Mouse (Mus musculus): ENCODE results near the gene BC048671. TPM values are rescaled to one million over a fixed set of nuclear protein-coding genes. Genes with fewer than 3 reads are reported as not detected.

BC048671 gene
- polyA plus RNA-seq, 1 experiment from 2014 or later = not detected

Other genes with a start within 250 kb of the BC048671 start
- gene Vmn1r49, start 222.7 kb upstream of the BC048671 start, polyA plus RNA-seq (2015; fragmentation: Nextera tagmentation; extraction: Ambion mirVana) = not detected in 2 replicates
- not detected in 2 replicates for gene Vmn1r50, start 199.8 kb upstream of the BC048671 start, polyA plus RNA-seq (2015; fragmentation: Nextera tagmentation; extraction: Ambion mirVana)
- not detected in 2 replicates for gene Vmn1r51, start 178.6 kb upstream of the BC048671 start, polyA plus RNA-seq (2015; fragmentation: Nextera tagmentation; extraction: Ambion mirVana)
- gene Vmn1r52, start 126.4 kb upstream of the BC048671 start, polyA plus RNA-seq (2015; fragmentation: Nextera tagmentation; extraction: Ambion mirVana) = not detected in 2 replicates
- gene V1ra8, start 98.4 kb upstream of the BC048671 start, polyA plus RNA-seq (2015; fragmentation: Nextera tagmentation; extraction: Ambion mirVana) = not detected in 2 replicates
- gene Vmn1r53, start 76.8 kb upstream of the BC048671 start, polyA plus RNA-seq (2015; fragmentation: Nextera tagmentation; extraction: Ambion mirVana) = not detected in 2 replicates
- not detected in 2 replicates for gene Vmn1r54, start 54.9 kb upstream of the BC048671 start, polyA plus RNA-seq (2015; fragmentation: Nextera tagmentation; extraction: Ambion mirVana)
- 2.3 and 3.0 TPM in 2 replicates for gene Chst13, start 24.0 kb downstream of the BC048671 start, polyA plus RNA-seq (2015; fragmentation: Nextera tagmentation; extraction: Ambion mirVana)
- gene Uroc1, start 32.1 kb downstream of the BC048671 start, polyA plus RNA-seq (2015; fragmentation: Nextera tagmentation; extraction: Ambion mirVana) = 0.30 TPM in 1 of 2 replicates, not detected in the other
- gene Zxdc, start 68.3 kb downstream of the BC048671 start, polyA plus RNA-seq (2015; fragmentation: Nextera tagmentation; extraction: Ambion mirVana) = 8.2 and 8.9 TPM in 2 replicates
- 1.2 and 1.8 TPM in 2 replicates for gene Cfap100, start 127.6 kb downstream of the BC048671 start, polyA plus RNA-seq (2015; fragmentation: Nextera tagmentation; extraction: Ambion mirVana)
- 7.5 and 7.8 TPM in 2 replicates for gene Klf15, start 161.4 kb downstream of the BC048671 start, polyA plus RNA-seq (2015; fragmentation: Nextera tagmentation; extraction: Ambion mirVana)
- gene Aldh1l1, start 185.2 kb downstream of the BC048671 start, polyA plus RNA-seq (2015; fragmentation: Nextera tagmentation; extraction: Ambion mirVana) = 1.6 and 1.9 TPM in 2 replicates